Mouse (Mus musculus): ENCODE data around the gene Coro1a. TPM values are rescaled to one million over a fixed set of nuclear protein-coding genes. Genes with fewer than 3 reads are reported as not detected.

Coro1a gene
- polyA plus RNA-seq, 1 experiment from 2014 or later, result 14.6 TPM

DNA sequence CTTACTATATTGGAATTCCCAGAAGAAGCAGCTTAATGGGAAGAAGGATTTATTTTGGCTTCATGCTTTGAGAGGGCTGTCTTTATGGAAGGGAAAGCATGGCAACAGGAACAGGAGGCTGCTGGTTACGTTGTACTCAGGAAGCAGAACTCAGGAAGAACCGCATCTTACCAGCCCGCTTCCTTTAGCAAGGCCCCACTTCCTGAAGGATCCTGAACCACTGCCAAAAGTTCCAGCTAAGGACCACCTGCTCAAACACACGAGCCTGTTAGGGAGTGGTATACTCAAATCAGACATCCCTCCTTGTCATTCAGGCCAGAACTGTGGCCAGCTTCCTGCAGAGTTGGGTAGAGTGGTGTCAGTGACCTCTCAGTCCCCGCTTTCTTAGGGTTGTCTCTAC, 39.1 kb downstream of the Coro1a start:
- WGBS, result 60% methylated on average over 5 of the region's 5 CpGs
- Histone ChIP-seq H3K4me1 (replicated peaks; ENCODE audit: insufficient read depth, low read length) (no peaks in the 10 kb centered on the region), H3K4me2 (ENCODE audit: low read length) (no peak overlapping the region), H3K9me3 (replicated peaks; ENCODE audit: low read length) (no peaks in the 10 kb centered on the region), H3K27me3 (ENCODE audit: insufficient read depth, low read length) (no peaks in the 10 kb centered on the region), H3K4me3 (replicated peaks; ENCODE audit: low read depth, low read length) (no peak overlapping the region), H3K27ac (peak overlapping the region; percentile 74), H3K9ac (ENCODE audit: low read depth, low read length) (no peak overlapping the region), H3K36me3 (ENCODE audit: insufficient read depth, low read length) (peaks cover 19% of the 10 kb centered on the region)
- TF ChIP-seq CTCF (IDR thresholded peaks at IDR 0.05; ENCODE audit: low read depth), result no peak
- ATAC-seq (replicated peaks; ENCODE audit: low FRiP score, low read depth), result no peak
- DNase-seq (ENCODE audit: low spot score), result peak; percentile 63

DNA sequence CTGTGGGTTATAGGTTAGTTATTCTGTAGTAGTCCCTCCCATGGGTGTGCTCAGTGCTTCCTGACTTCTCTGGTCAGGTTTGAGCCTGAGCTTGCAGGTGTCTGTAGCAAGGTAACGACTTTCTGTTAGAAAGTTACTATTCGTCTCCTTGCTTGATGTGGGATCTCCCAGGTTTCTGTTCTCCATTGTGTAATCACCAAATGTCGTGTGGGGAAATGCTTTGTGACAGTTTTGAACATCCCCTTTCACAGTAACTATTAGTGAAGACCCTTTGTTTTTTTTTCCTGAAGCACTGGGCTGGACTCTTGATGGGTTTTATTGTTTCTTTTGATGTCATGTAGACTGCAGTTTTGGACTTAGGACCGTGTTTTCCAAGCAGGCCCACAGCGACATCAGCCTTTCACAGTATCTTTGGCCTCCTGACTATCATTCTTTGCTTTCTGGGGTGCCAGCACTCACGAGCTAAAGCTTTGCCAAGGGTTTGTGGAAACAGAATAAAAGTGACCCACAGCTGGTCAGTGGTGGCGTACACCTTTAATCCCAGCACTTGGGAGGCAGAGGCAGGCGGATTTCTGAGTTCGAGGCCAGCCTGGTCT, 40.0 kb downstream of the Coro1a start:
- no peaks in the 10 kb centered on the region for H3K9me3 ChIP-seq (replicated peaks; ENCODE audit: low read length)
- no peak overlapping the region for H3K4me3 ChIP-seq (replicated peaks; ENCODE audit: low read depth, low read length)
- H3K4me2 ChIP-seq (ENCODE audit: low read length), result no peak overlapping the region
- no peak overlapping the region for H3K9ac ChIP-seq (ENCODE audit: low read depth, low read length)
- no peak overlapping the region for H3K27ac ChIP-seq
- H3K36me3 ChIP-seq (ENCODE audit: insufficient read depth, low read length), result peaks cover 19% of the 10 kb centered on the region
- TF ChIP-seq CTCF (IDR thresholded peaks at IDR 0.05; ENCODE audit: low read depth), result no peak
- no peaks in the 10 kb centered on the region for H3K27me3 ChIP-seq (ENCODE audit: insufficient read depth, low read length)
- no peaks in the 10 kb centered on the region for H3K4me1 ChIP-seq (replicated peaks; ENCODE audit: insufficient read depth, low read length)
- WGBS, result 81% methylated on average over 9 of the region's 9 CpGs
- ATAC-seq (replicated peaks; ENCODE audit: low FRiP score, low read depth), result no peak
- no peak for DNase-seq (ENCODE audit: low spot score)

DNA sequence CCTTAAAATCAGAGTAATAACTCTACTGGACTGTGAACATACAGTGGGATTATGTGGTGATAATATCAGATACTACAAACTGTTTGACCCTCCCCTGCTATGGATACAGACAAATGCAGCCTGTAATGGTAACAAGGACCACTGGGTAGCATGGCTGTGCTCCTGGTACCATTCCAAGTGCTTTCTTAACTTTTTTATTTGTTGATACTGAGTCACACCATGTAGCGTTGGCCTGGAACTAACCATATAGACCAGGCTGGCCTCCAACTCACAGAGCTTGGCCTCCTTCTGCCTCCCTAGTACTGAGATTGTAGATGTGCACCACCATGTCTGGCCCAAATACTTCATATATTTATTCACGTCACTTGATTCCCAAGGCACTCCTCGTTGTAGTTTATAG, 42.3 kb downstream of the Coro1a start:
- no peaks in the 10 kb centered on the region for H3K27me3 ChIP-seq (ENCODE audit: insufficient read depth, low read length)
- H3K27ac ChIP-seq, result no peak overlapping the region
- no peak overlapping the region for H3K9ac ChIP-seq (ENCODE audit: low read depth, low read length)
- H3K4me1 ChIP-seq (replicated peaks; ENCODE audit: insufficient read depth, low read length), result no peaks in the 10 kb centered on the region
- no peak overlapping the region for H3K4me3 ChIP-seq (replicated peaks; ENCODE audit: low read depth, low read length)
- ATAC-seq (replicated peaks; ENCODE audit: low FRiP score, low read depth) (no peak), DNase-seq (ENCODE audit: low spot score) (no peak)
- 93% methylated on average over 3 of the region's 3 CpGs for WGBS
- no peak overlapping the region for H3K4me2 ChIP-seq (ENCODE audit: low read length)
- TF ChIP-seq CTCF (IDR thresholded peaks at IDR 0.05; ENCODE audit: low read depth), result no peak
- H3K36me3 ChIP-seq (ENCODE audit: insufficient read depth, low read length), result peaks cover 6% of the 10 kb centered on the region; the same call in 1 of the 2 replicates
- H3K9me3 ChIP-seq (replicated peaks; ENCODE audit: low read length), result no peaks in the 10 kb centered on the region

DNA sequence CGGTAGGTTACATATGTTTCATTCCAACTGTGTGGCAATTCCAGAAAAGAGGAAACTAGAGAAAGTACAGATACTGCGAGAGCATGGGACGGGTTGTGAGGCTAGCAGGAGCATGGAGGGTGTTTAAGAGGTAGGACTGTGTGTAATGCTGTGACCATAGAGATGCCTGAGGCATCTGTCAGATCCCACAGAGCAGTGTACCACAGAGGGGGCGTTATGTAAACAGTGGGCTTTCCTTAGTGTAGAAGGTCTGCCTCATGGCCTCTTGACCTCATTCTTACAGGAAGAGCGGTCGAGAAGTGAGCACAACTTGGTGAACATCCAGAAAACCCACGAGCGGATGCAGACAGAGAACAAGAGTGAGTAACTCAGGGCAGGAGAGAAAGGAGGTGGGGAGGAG, 43.9 kb downstream of the Coro1a start:
- peak; percentile 52; the same call in 1 of the 2 replicates for ATAC-seq (replicated peaks; ENCODE audit: low FRiP score, low read depth)

DNA sequence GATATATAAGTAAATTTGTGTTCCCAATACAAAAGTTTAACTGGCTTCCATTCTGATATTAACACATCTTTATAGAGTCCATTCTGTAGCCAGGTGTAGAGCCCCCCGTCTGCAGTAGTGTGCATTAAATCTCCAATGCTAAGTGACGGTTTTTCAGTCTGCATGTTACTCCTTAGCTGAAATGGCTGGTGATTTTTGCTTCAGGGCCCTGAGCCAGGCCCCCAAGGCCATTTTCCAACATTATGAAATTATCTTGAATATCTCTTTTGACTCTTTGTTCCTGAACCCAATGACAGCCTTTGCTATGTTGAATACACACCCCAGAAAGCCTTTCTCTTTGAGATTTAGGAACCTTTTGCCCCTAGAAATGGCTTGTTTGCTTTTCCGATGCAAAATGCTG, 47.8 kb downstream of the Coro1a start:
- H3K4me3 ChIP-seq (replicated peaks; ENCODE audit: low read depth, low read length), result no peak overlapping the region
- ATAC-seq (replicated peaks; ENCODE audit: low FRiP score, low read depth) (no peak), DNase-seq (ENCODE audit: low spot score) (no peak)
- H3K27me3 ChIP-seq (ENCODE audit: insufficient read depth, low read length), result no peaks in the 10 kb centered on the region
- no peak overlapping the region for H3K9ac ChIP-seq (ENCODE audit: low read depth, low read length)
- no peak overlapping the region for H3K27ac ChIP-seq
- no peak for TF ChIP-seq CTCF (IDR thresholded peaks at IDR 0.05; ENCODE audit: low read depth)
- H3K9me3 ChIP-seq (replicated peaks; ENCODE audit: low read length), result no peaks in the 10 kb centered on the region
- 77% methylated on average over 3 of the region's 3 CpGs for WGBS
- no peaks in the 10 kb centered on the region for H3K4me1 ChIP-seq (replicated peaks; ENCODE audit: insufficient read depth, low read length)
- H3K36me3 ChIP-seq (ENCODE audit: insufficient read depth, low read length), result peaks cover under 1% of the 10 kb centered on the region; the same call in 1 of the 2 replicates
- H3K4me2 ChIP-seq (ENCODE audit: low read length), result no peak overlapping the region

More for the DNA sequence above, 43.9 kb downstream of the Coro1a start:
- TF ChIP-seq CTCF (IDR thresholded peaks at IDR 0.05; ENCODE audit: low read depth), result no peak
- H3K4me1 ChIP-seq (replicated peaks; ENCODE audit: insufficient read depth, low read length), result no peaks in the 10 kb centered on the region
- DNase-seq (ENCODE audit: low spot score), result peak; percentile 22
- no peak overlapping the region for H3K27ac ChIP-seq
- H3K4me3 ChIP-seq (replicated peaks; ENCODE audit: low read depth, low read length), result no peak overlapping the region
- H3K27me3 ChIP-seq (ENCODE audit: insufficient read depth, low read length), result no peaks in the 10 kb centered on the region
- no peak overlapping the region for H3K9ac ChIP-seq (ENCODE audit: low read depth, low read length)
- 60% methylated on average over 8 of the region's 8 CpGs for WGBS
- peaks cover 6% of the 10 kb centered on the region; the same call in 1 of the 2 replicates for H3K36me3 ChIP-seq (ENCODE audit: insufficient read depth, low read length)
- no peak overlapping the region for H3K4me2 ChIP-seq (ENCODE audit: low read length)
- H3K9me3 ChIP-seq (replicated peaks; ENCODE audit: low read length), result no peaks in the 10 kb centered on the region

DNA sequence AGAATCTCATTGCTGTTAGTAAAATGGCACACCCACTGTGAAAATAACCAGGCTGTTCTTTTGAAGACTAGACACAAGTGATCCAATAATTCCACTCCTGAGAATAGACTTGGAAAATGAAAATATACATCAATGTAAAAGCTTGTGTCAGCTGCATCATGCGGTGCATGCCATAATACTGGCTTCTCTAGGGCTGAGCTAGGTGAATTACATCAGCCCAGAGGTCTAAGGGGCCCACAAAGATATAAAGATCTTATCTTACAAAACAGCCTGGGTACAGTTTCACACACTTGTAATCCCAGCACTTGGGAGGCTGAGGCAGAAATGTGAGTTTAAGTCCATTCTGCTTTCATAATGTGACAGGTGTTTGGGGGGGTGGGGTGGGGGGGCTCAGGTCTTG, 50.1 kb downstream of the Coro1a start:
- H3K27me3 ChIP-seq (ENCODE audit: insufficient read depth, low read length), result no peaks in the 10 kb centered on the region
- no peak overlapping the region for H3K27ac ChIP-seq
- no peak for TF ChIP-seq CTCF (IDR thresholded peaks at IDR 0.05; ENCODE audit: low read depth)
- no peaks in the 10 kb centered on the region for H3K4me1 ChIP-seq (replicated peaks; ENCODE audit: insufficient read depth, low read length)
- no peak for ATAC-seq (replicated peaks; ENCODE audit: low FRiP score, low read depth)
- 74% methylated on average over 1 of the region's 1 CpGs for whole genome bisulfite sequencing
- no peak overlapping the region for H3K4me3 ChIP-seq (replicated peaks; ENCODE audit: low read depth, low read length)
- H3K9me3 ChIP-seq (replicated peaks; ENCODE audit: low read length), result no peaks in the 10 kb centered on the region
- H3K4me2 ChIP-seq (ENCODE audit: low read length), result no peak overlapping the region
- no peak overlapping the region for H3K9ac ChIP-seq (ENCODE audit: low read depth, low read length)
- DNase-seq (ENCODE audit: low spot score), result no peak
- H3K36me3 ChIP-seq (ENCODE audit: insufficient read depth, low read length), result no peaks in the 10 kb centered on the region

DNA sequence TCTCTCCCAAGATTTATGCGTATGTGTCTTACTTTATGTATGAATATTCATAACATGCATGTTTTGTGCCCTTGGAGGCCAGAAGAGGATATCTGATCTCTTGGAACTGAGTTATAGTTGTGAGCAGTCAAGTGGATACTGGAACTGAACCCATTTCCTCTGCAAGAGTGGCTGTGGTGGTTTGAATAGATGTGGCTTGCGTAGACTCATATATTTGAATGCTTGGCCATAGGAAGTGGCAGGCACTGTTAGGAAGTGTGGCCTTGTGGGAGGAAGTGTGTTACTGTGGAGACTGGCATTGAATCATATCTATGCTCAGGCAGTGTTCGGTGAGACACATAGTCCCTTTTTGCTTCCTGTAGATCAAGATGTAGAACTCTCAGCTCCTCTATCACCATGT, 51.9 kb downstream of the Coro1a start:
- H3K4me1 ChIP-seq (replicated peaks; ENCODE audit: insufficient read depth, low read length), result no peaks in the 10 kb centered on the region
- no peak overlapping the region for H3K27ac ChIP-seq
- DNase-seq (ENCODE audit: low spot score), result no peak
- no peak for ATAC-seq (replicated peaks; ENCODE audit: low FRiP score, low read depth)
- 86% methylated on average over 3 of the region's 3 CpGs for WGBS
- H3K27me3 ChIP-seq (ENCODE audit: insufficient read depth, low read length), result no peaks in the 10 kb centered on the region
- no peaks in the 10 kb centered on the region for H3K36me3 ChIP-seq (ENCODE audit: insufficient read depth, low read length)
- TF ChIP-seq CTCF (IDR thresholded peaks at IDR 0.05; ENCODE audit: low read depth), result no peak
- no peak overlapping the region for H3K9ac ChIP-seq (ENCODE audit: low read depth, low read length)
- no peaks in the 10 kb centered on the region for H3K9me3 ChIP-seq (replicated peaks; ENCODE audit: low read length)
- H3K4me3 ChIP-seq (replicated peaks; ENCODE audit: low read depth, low read length), result no peak overlapping the region
- H3K4me2 ChIP-seq (ENCODE audit: low read length), result no peak overlapping the region

Data from kidney, postnatal 0 days (tissue).